In the genomic region with DNA sequence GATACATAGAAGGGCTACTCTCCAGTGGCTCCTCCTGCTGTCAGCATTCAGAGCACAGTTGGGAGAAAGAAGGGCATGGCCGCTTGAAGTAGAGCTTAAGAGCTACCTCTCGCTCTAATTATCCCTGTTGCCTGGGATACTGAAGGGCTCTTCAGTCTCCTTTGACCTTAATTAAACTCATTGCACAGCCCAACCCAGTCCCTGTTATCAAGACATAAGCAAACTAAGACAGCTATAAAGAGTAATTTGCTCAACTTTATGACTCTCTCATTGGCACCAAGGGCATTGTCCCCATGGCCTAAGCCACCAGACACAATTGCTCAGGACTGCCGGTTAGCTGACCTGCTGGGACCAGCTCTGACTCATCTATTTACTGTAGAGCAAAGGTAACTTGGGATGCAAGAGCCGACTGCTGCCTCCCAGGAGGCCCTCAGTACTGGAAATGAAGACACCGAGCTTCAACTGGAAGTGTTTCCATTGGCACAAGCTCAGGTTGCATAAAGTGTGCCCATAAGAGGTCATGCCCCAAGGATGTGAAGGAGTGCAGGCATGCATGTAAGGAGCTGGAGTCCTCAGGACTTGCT, we compare ENCODE assay signal across 9 mouse cellular contexts.
DNase-seq lines count a peak whose midpoint lies in the region; ATAC-seq and TF ChIP-seq lines count a peak whose summit lies in the region.
"Had no signal": no experiment of that assay in that cellular context is flagged by ENCODE, and none has a peak within 500 bp of the region (broad histone marks: within the 10 kb centered on the region; RNA-seq: fewer than 3 reads in every experiment).

No protein-coding gene starts in this region.

- H3K36me3 ChIP-seq in liver, adult 2 months (ENCODE audit: control insufficient read depth, insufficient read depth, low read length) = no peaks in the 10 kb centered on the region
- no peaks in the 10 kb centered on the region for H3K36me3 ChIP-seq in liver, embryonic 11.5 days (ENCODE audit: control insufficient read depth, insufficient read depth, low read length)
- no peaks in the 10 kb centered on the region for H3K36me3 ChIP-seq in intestine, embryonic 15.5 days
- no peaks in the 10 kb centered on the region for H3K36me3 ChIP-seq in liver, embryonic 16.5 days (ENCODE audit: control insufficient read depth, insufficient read depth)
- H3K36me3 ChIP-seq in stomach, postnatal 0 days (ENCODE audit: control insufficient read depth, insufficient read depth, low read length) = no peaks in the 10 kb centered on the region

- no peaks in the 10 kb centered on the region for H3K27me3 ChIP-seq in liver, adult 2 months (ENCODE audit: control insufficient read depth, insufficient read depth, low read length)
- H3K27me3 ChIP-seq in liver, embryonic 11.5 days (replicated peaks; ENCODE audit: control insufficient read depth, insufficient read depth, low read length) = no peaks in the 10 kb centered on the region
- H3K27me3 ChIP-seq in intestine, embryonic 15.5 days (replicated peaks) = no peaks in the 10 kb centered on the region
- no peaks in the 10 kb centered on the region for H3K27me3 ChIP-seq in liver, embryonic 16.5 days (ENCODE audit: control insufficient read depth, insufficient read depth, low read depth, low read length)
- no peaks in the 10 kb centered on the region for H3K27me3 ChIP-seq in stomach, postnatal 0 days (ENCODE audit: control insufficient read depth, insufficient read depth, low read length)

- TF ChIP-seq EP300 in stomach, postnatal 0 days (optimal IDR thresholded peaks at IDR 0.05) = no peak

- TF ChIP-seq CTCF in liver, adult 2 months (IDR thresholded peaks at IDR 0.05; ENCODE audit: low read depth, low read length) = no peak
- 0 out of 2 replicates have a peak, but pooled peaks have one; percentile 25 for TF ChIP-seq CTCF in stomach, postnatal 0 days (IDR thresholded peaks at IDR 0.05; ENCODE audit: low read depth)

- H3K4me1 ChIP-seq in liver, adult 2 months (ENCODE audit: control insufficient read depth, insufficient read depth, low read length) = peaks cover 29% of the 10 kb centered on the region
- H3K4me1 ChIP-seq in liver, embryonic 11.5 days (replicated peaks; ENCODE audit: control insufficient read depth, insufficient read depth, low read length) = peaks cover 5% of the 10 kb centered on the region; the same call in 1 of the 2 replicates
- H3K4me1 ChIP-seq in intestine, embryonic 15.5 days (replicated peaks) = peaks cover 35% of the 10 kb centered on the region
- no peaks in the 10 kb centered on the region; the same call in 1 of the 2 replicates for H3K4me1 ChIP-seq in liver, embryonic 16.5 days (ENCODE audit: control insufficient read depth, low read depth, low read length)
- H3K4me1 ChIP-seq in stomach, postnatal 0 days (replicated peaks; ENCODE audit: control insufficient read depth, insufficient read depth) = peaks cover 13% of the 10 kb centered on the region; the same call in 1 of the 2 replicates

- no peak overlapping the region for H3K4me3 ChIP-seq in liver, adult 2 months (ENCODE audit: insufficient read depth, low read depth, low read length)
- no peak overlapping the region for H3K4me3 ChIP-seq in liver, embryonic 11.5 days (ENCODE audit: low read depth, low read length)
- no peak overlapping the region for H3K4me3 ChIP-seq in intestine, embryonic 15.5 days (replicated peaks)
- H3K4me3 ChIP-seq in liver, embryonic 16.5 days (ENCODE audit: low read depth, low read length) = no peak overlapping the region
- no peak overlapping the region for H3K4me3 ChIP-seq in stomach, postnatal 0 days (ENCODE audit: low read depth, low read length)

- peak; percentile 97 for DNase-seq in liver, adult 2 months (ENCODE audit: extremely low read depth, low read depth, low spot score)
- DNase-seq in liver, embryonic 11.5 days (ENCODE audit: low spot score) = no peak
- peak; percentile 49 for DNase-seq in stomach, postnatal 0 days (ENCODE audit: low spot score)
- no peak for DNase-seq in thymus, postnatal 0 days (ENCODE audit: low spot score)
- DNase-seq: cerebellum, postnatal 10 days had no signal

- H3K79me2 ChIP-seq in liver, adult 2 months (ENCODE audit: control insufficient read depth, insufficient read depth, low read length) = no peaks in the 10 kb centered on the region

- H3K9ac ChIP-seq in liver, adult 2 months (ENCODE audit: low read depth, low read length) = no peak overlapping the region
- no peak overlapping the region for H3K9ac ChIP-seq in liver, embryonic 11.5 days (ENCODE audit: low read depth, low read length)
- H3K9ac ChIP-seq in intestine, embryonic 15.5 days = no peak overlapping the region
- H3K9ac ChIP-seq in liver, embryonic 16.5 days (ENCODE audit: low read depth, low read length) = no peak overlapping the region
- H3K9ac ChIP-seq in stomach, postnatal 0 days (ENCODE audit: low read length) = no peak overlapping the region

- ATAC-seq in liver, embryonic 11.5 days (replicated peaks; ENCODE audit: low FRiP score) = no peak
- ATAC-seq in intestine, embryonic 15.5 days = peak; percentile 95
- ATAC-seq in liver, embryonic 16.5 days (ENCODE audit: low read depth) = peak; percentile 64
- peak; percentile 86 for ATAC-seq in stomach, postnatal 0 days (ENCODE audit: low FRiP score, low TSS enrichment)
- no peak for ATAC-seq in inflammation-experienced regulatory T-cells, adult 6 months
- ATAC-seq: activated CD4-positive, CD25-positive, alpha-beta regulatory T cell, adult 4 months had no signal

- WGBS in liver, adult 2 months = 29% methylated on average over 5 of the region's 5 CpGs
- 75% methylated on average over 5 of the region's 5 CpGs for WGBS in liver, embryonic 11.5 days
- WGBS in intestine, embryonic 15.5 days = 57% methylated on average over 5 of the region's 5 CpGs
- WGBS in liver, embryonic 16.5 days (ENCODE audit: insufficient replicate concordance) = 52% methylated on average over 5 of the region's 5 CpGs
- WGBS in stomach, postnatal 0 days = 64% methylated on average over 5 of the region's 5 CpGs

- TF ChIP-seq POLR2A in liver, adult 2 months (IDR thresholded peaks at IDR 0.05; ENCODE audit: extremely low read depth, insufficient read depth, low read length) = no peak

- no peaks in the 10 kb centered on the region for H3K9me3 ChIP-seq in liver, embryonic 11.5 days (ENCODE audit: control insufficient read depth, low read length)
- H3K9me3 ChIP-seq in intestine, embryonic 15.5 days = no peaks in the 10 kb centered on the region
- no peaks in the 10 kb centered on the region for H3K9me3 ChIP-seq in liver, embryonic 16.5 days (replicated peaks; ENCODE audit: control insufficient read depth, low read length)
- H3K9me3 ChIP-seq in stomach, postnatal 0 days (ENCODE audit: control insufficient read depth, low read length) = no peaks in the 10 kb centered on the region

- H3K4me2 ChIP-seq in liver, embryonic 11.5 days = no peak overlapping the region
- H3K4me2 ChIP-seq in intestine, embryonic 15.5 days (replicated peaks) = no peak overlapping the region
- H3K4me2 ChIP-seq in liver, embryonic 16.5 days (ENCODE audit: low read depth, low read length) = no peak overlapping the region
- no peak overlapping the region for H3K4me2 ChIP-seq in stomach, postnatal 0 days (replicated peaks; ENCODE audit: low read depth)

- H3K27ac ChIP-seq in liver, adult 2 months (replicated peaks; ENCODE audit: insufficient read depth, low read depth, low read length) = peak overlapping the region; percentile 50
- no peak overlapping the region for H3K27ac ChIP-seq in liver, embryonic 11.5 days (ENCODE audit: low read depth, low read length)
- H3K27ac ChIP-seq in intestine, embryonic 15.5 days = no peak overlapping the region
- peak overlapping the region; percentile 8; the same call in 1 of the 2 replicates for H3K27ac ChIP-seq in liver, embryonic 16.5 days (ENCODE audit: low read length)
- peak overlapping the region; percentile 87; the same call in 1 of the 2 replicates for H3K27ac ChIP-seq in stomach, postnatal 0 days (replicated peaks)

Comparison
In these comparisons a context has a peak if more than half of its experiments do, and no peak if none do; other contexts are left out.
1. DNase-seq: peak in liver, adult 2 months (single experiment) and stomach, postnatal 0 days (single experiment); none in liver, embryonic 11.5 days (single experiment) and thymus, postnatal 0 days (single experiment).
2. H3K27ac ChIP-seq: peak in liver, adult 2 months (single experiment), liver, embryonic 16.5 days (single experiment) and stomach, postnatal 0 days (single experiment); none in liver, embryonic 11.5 days (single experiment) and intestine, embryonic 15.5 days (single experiment).
3. ATAC-seq: peak in intestine, embryonic 15.5 days (single experiment), liver, embryonic 16.5 days (single experiment) and stomach, postnatal 0 days (single experiment); none in liver, embryonic 11.5 days (single experiment) and inflammation-experienced regulatory T-cells, adult 6 months (single experiment).